Mouse (Mus musculus) MEL (cell line): ENCODE measurements around the gene Casc3.

Experiments used
- CHD1 ChIP-seq: IDR thresholded peaks from 2 replicates; pipeline ENCODE4 v1.6.1; 2012; ENCODE audit warnings: low read depth, mild to moderate bottlenecking, inconsistent platforms, low read length, improper control_type of control experiment
- CTCF ChIP-seq, 3 experiments: IDR thresholded peaks in 2 of 3; conservative IDR thresholded peaks in 1 of 3; 2 replicates each; pipeline ENCODE4 v1.5.1; 2011 to 2012; ENCODE audit warnings: low read length in 3 of 3, low read depth in 2 of 3, mild to moderate bottlenecking in 2 of 3, improper control_type of control experiment in 1 of 3, inconsistent platforms in 1 of 3, mixed read lengths in 1 of 3, moderate library complexity in 1 of 3; ENCODE audit not compliant: control insufficient read depth in 1 of 3, insufficient read depth in 1 of 3, poor library complexity in 1 of 3, severe bottlenecking in 1 of 3
- USF1 ChIP-seq: IDR thresholded peaks from 2 replicates; pipeline ENCODE4 v1.6.1; 2014; ENCODE audit warnings: low read depth, mild to moderate bottlenecking, inconsistent platforms, low read length, improper control_type of control experiment, moderate library complexity

- TF ChIP-seq USF1 (no peak), CHD1 (no peak), CTCF (IDR thresholded peaks at IDR 0.05 in 2 of 3, conservative IDR thresholded peaks at IDR 0.05 in 1 of 3; ENCODE audit: control insufficient read depth in 1 of 3, insufficient read depth in 1 of 3, low read depth in 2 of 3, low read length in 3 of 3, poor library complexity in 1 of 3, severe bottlenecking in 1 of 3) (no peak)
These were observed 3.7 kb downstream of the Casc3 start for GRCm38 (mm10) chr11:98808417-98808816.
